Mouse (Mus musculus) forebrain, embryonic 14.5 days (tissue): ENCODE measurements around the gene Wdr73. TPM values are rescaled to one million over a fixed set of nuclear protein-coding genes. Genes with fewer than 3 reads are reported as not detected.
A peak's percentile ranks its signal among the peaks of the same experiment; 100 is the strongest.
"Not testable (repeated sequence)": the region's sequence is repeated elsewhere in the genome, so short reads cannot be mapped to it uniquely, and the experiment has no call there.

Source experiments
- ATAC-seq: fragments of 200-750 bp; cut with Nextera tagmentation; 2 replicates; pipeline ENCODE4 v1.8.0; 2017; ENCODE audit warnings: mild to moderate bottlenecking, moderate library complexity
- DNase-seq: peaks from one replicate; pipeline ENCODE4 v3.0.0-alpha.2; 2015; ENCODE audit warnings: low spot score
- H3K27ac ChIP-seq: fragments of 300-500 bp; sonication (generic); 2 replicates; pipeline ENCODE4 v1.5.1; 2014; ENCODE audit warnings: low read depth, mild to moderate bottlenecking, control low read depth, low read length, moderate library complexity
- H3K27me3 ChIP-seq: fragments of 300-500 bp; sonication (generic); replicated peaks from 2 replicates; pipeline ENCODE4 v1.6.1; 2014; ENCODE audit warnings: low read length, control low read depth, mixed read lengths; ENCODE audit not compliant: control insufficient read depth, insufficient read depth
- H3K36me3 ChIP-seq: fragments of 300-500 bp; sonication (generic); 2 replicates; pipeline ENCODE4 v1.6.1; 2014; ENCODE audit warnings: low read length, control low read depth; ENCODE audit not compliant: control insufficient read depth, insufficient read depth
- H3K4me1 ChIP-seq: fragments of 300-500 bp; sonication (generic); 2 replicates; pipeline ENCODE4 v1.6.1; 2014; ENCODE audit warnings: antibody characterized with exemption, low read length, control low read depth; ENCODE audit not compliant: control insufficient read depth, insufficient read depth
- H3K4me2 ChIP-seq: fragments of 300-500 bp; sonication (generic); 2 replicates; pipeline ENCODE4 v1.6.1; 2014; ENCODE audit warnings: mild to moderate bottlenecking, control low read depth, low read length
- H3K4me3 ChIP-seq: fragments of 300-500 bp; sonication (generic); 2 replicates; pipeline ENCODE4 v1.5.1; 2014; ENCODE audit warnings: low read depth, low read length, control low read depth
- H3K9ac ChIP-seq: fragments of 300-500 bp; sonication (generic); 2 replicates; pipeline ENCODE4 v1.6.1; 2014; ENCODE audit warnings: mild to moderate bottlenecking, low read length, control low read depth, moderate library complexity
- H3K9me3 ChIP-seq: fragments of 300-500 bp; sonication (generic); replicated peaks from 2 replicates; pipeline ENCODE4 v1.6.1; 2016; ENCODE audit warnings: low read length, control low read depth, mixed read lengths; ENCODE audit not compliant: control insufficient read depth
- WGBS: fragments of 180-500 bp; shearing (Covaris S2); extraction: QIAGEN DNeasy Blood & Tissue Kit; methylation state at CpG from one replicate; pipeline ENCODE4 v1.1.7; 2014; 5-methylcytosine and 5-hydroxymethylcytosine counted together
- polyA plus RNA-seq: library from polyadenylated mRNA; unstranded; fragments of >200 nt; fragmentation: Nextera tagmentation; extraction: Ambion mirVana; gene quantifications from 2 replicates; pipeline ENCODE4 v1.2.1, GENCODE M21; 2014

Gene Wdr73
- polyA plus RNA-seq, result 36.3 and 38.1 TPM in 2 replicates

- under 1% methylated on average over 36 of the region's 36 CpGs for WGBS
Observed at GRCm38 (mm10) chr7:80900944-80901501, at the start of gene Wdr73. Wdr73 (minus strand) TSS chr7:80901269.

GRCm38 (mm10) chr7:80947445-80948350, 46.6 kb upstream of the Wdr73 start, which contains the start of gene Sec11a:
Sec11a (minus strand) TSS chr7:80947780.
- no peaks in the 10 kb centered on the region for H3K27me3 ChIP-seq
- peak; percentile 96 for DNase-seq
- 2% methylated on average over 44 of the region's 44 CpGs for WGBS
- peak; percentile 100 for ATAC-seq
- H3K9me3 ChIP-seq, result no peaks in the 10 kb centered on the region
- peak within 1 kb of the TSS; percentile 78 for H3K27ac ChIP-seq
- 0 out of 2 replicates have a peak, but pooled peaks cover 5% of the 10 kb centered on the region for H3K36me3 ChIP-seq
- peak within 1 kb of the TSS; percentile 75 for H3K9ac ChIP-seq
- peak within 1 kb of the TSS; percentile 68 for H3K4me2 ChIP-seq
- peaks cover 7% of the 10 kb centered on the region; the same call in 1 of the 2 replicates for H3K4me1 ChIP-seq
- H3K4me3 ChIP-seq, result peak within 1 kb of the TSS; percentile 60

More at GRCm38 (mm10) chr7:80900944-80901501, at the start of gene Wdr73:
- ATAC-seq, result peak; percentile 96
- Histone ChIP-seq H3K9ac (peak within 1 kb of the TSS; percentile 73), H3K4me1 (peaks cover 11% of the 10 kb centered on the region), H3K9me3 (no peaks in the 10 kb centered on the region), H3K27ac (peak within 1 kb of the TSS; percentile 75), H3K4me3 (peak within 1 kb of the TSS; percentile 59), H3K36me3 (peaks cover 27% of the 10 kb centered on the region), H3K27me3 (no peaks in the 10 kb centered on the region), H3K4me2 (peak within 1 kb of the TSS; percentile 75)
- peak; percentile 96 for DNase-seq

GRCm38 (mm10) chr7:80939808-80940207, 38.7 kb upstream of the Wdr73 start:
- ATAC-seq (no peak), DNase-seq (no peak)
- no peak overlapping the region for H3K4me3 ChIP-seq
- no peaks in the 10 kb centered on the region; the same call in 1 of the 2 replicates for H3K4me1 ChIP-seq
- H3K9me3 ChIP-seq, result no peaks in the 10 kb centered on the region
- H3K9ac ChIP-seq, result no peak overlapping the region
- no peaks in the 10 kb centered on the region for H3K27me3 ChIP-seq
- peaks cover 5% of the 10 kb centered on the region; the same call in 1 of the 2 replicates for H3K36me3 ChIP-seq
- H3K4me2 ChIP-seq, result no peak overlapping the region
- WGBS, result 90% methylated on average over 4 of the region's 4 CpGs
- H3K27ac ChIP-seq, result no peak overlapping the region

- DNase-seq, ATAC-seq: not testable (repeated sequence)
Observed at GRCm38 (mm10) chr7:80937304-80937666, 36.2 kb upstream of the Wdr73 start.

GRCm38 (mm10) chr7:80936617-80937303, 35.7 kb upstream of the Wdr73 start:
- H3K9ac ChIP-seq, DNase-seq, H3K9me3 ChIP-seq, H3K27me3 ChIP-seq, H3K27ac ChIP-seq, H3K4me1 ChIP-seq, H3K4me2 ChIP-seq, ATAC-seq, H3K4me3 ChIP-seq: not testable (repeated sequence)
- peaks cover 27% of the 10 kb centered on the region for H3K36me3 ChIP-seq
- 92% methylated on average over 7 of the region's 7 CpGs for WGBS

More at GRCm38 (mm10) chr7:80937304-80937666, 36.2 kb upstream of the Wdr73 start:
- H3K4me1 ChIP-seq, H3K27ac ChIP-seq, H3K4me3 ChIP-seq, H3K4me2 ChIP-seq, H3K9ac ChIP-seq, H3K27me3 ChIP-seq, H3K9me3 ChIP-seq: not testable (repeated sequence)
- peaks cover 22% of the 10 kb centered on the region for H3K36me3 ChIP-seq

GRCm38 (mm10) chr7:80935834-80936233, 34.8 kb upstream of the Wdr73 start:
- H3K27ac ChIP-seq, result no peak overlapping the region
- H3K27me3 ChIP-seq, result no peaks in the 10 kb centered on the region
- no peaks in the 10 kb centered on the region for H3K4me1 ChIP-seq
- H3K4me3 ChIP-seq, result no peak overlapping the region
- no peak overlapping the region for H3K9ac ChIP-seq
- no peak overlapping the region for H3K4me2 ChIP-seq
- no peaks in the 10 kb centered on the region for H3K9me3 ChIP-seq
- 82% methylated on average over 1 of the region's 1 CpGs for WGBS
- no peak for DNase-seq
- H3K36me3 ChIP-seq, result peaks cover 28% of the 10 kb centered on the region
- no peak for ATAC-seq

- no peak overlapping the region for H3K27ac ChIP-seq
- H3K27me3 ChIP-seq, result no peaks in the 10 kb centered on the region
- peaks cover 30% of the 10 kb centered on the region for H3K36me3 ChIP-seq
- no peaks in the 10 kb centered on the region for H3K9me3 ChIP-seq
- H3K4me1 ChIP-seq, result no peaks in the 10 kb centered on the region
- WGBS, result 89% methylated on average over 1 of the region's 1 CpGs
- DNase-seq, result no peak
- H3K9ac ChIP-seq, result no peak overlapping the region
- no peak for ATAC-seq
- H3K4me3 ChIP-seq, result no peak overlapping the region
- no peak overlapping the region for H3K4me2 ChIP-seq
Observed at GRCm38 (mm10) chr7:80932777-80933176, 31.7 kb upstream of the Wdr73 start.

- Histone ChIP-seq H3K4me3 (no peak overlapping the region), H3K27me3 (no peaks in the 10 kb centered on the region), H3K9ac (no peak overlapping the region), H3K36me3 (peaks cover 41% of the 10 kb centered on the region), H3K27ac (no peak overlapping the region), H3K4me2 (no peak overlapping the region), H3K4me1 (no peaks in the 10 kb centered on the region), H3K9me3 (no peaks in the 10 kb centered on the region)
- no peak for ATAC-seq
- peak; percentile 5 for DNase-seq
- 91% methylated on average over 8 of the region's 8 CpGs for WGBS
Observed at GRCm38 (mm10) chr7:80931618-80932207, 30.6 kb upstream of the Wdr73 start.
